Mouse (Mus musculus): ENCODE results near the gene Ugt1a8. TPM values are rescaled to one million over a fixed set of nuclear protein-coding genes. Genes with fewer than 3 reads are reported as not detected.

Gene Ugt1a8
- polyA plus RNA-seq, 1 experiment from 2014 or later = not detected

DNA sequence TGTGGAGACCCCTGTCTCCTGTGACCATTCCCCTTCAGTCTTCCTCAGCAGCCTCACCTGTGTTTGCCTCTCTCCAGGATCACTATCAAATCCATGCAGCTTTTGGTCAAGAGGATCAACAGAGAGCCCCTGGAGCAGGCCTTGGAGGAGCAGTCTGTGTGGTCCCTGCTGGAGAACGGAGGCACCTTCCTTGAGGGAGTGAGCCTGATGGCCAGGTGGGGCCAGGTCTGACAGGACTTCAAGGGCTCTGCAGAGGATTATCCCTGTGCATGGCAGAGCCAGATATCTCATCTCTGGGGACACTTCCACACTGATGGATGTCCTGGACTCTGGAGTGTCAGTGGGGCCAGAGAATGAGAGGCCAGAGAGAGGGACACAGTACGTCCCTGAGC, 167.8 kb downstream of the Ugt1a8 start:
- Histone ChIP-seq H3K36me3 (peaks cover 13% of the 10 kb centered on the region), H3K4me2 (no peak overlapping the region), H3K27ac (no peak overlapping the region), H3K4me1 (replicated peaks) (peaks cover 16% of the 10 kb centered on the region), H3K4me3 (no peak overlapping the region), H3K9ac (no peak overlapping the region), H3K9me3 (peaks cover 76% of the 10 kb centered on the region), H3K27me3 (no peaks in the 10 kb centered on the region)
- WGBS = 56% methylated on average over 2 of the region's 2 CpGs
- ATAC-seq (ENCODE audit: low FRiP score) = no peak

- Histone ChIP-seq H3K4me2 (no peak overlapping the region), H3K4me1 (replicated peaks) (peaks cover 16% of the 10 kb centered on the region), H3K4me3 (no peak overlapping the region), H3K9me3 (peaks cover 69% of the 10 kb centered on the region), H3K9ac (no peak overlapping the region), H3K36me3 (peaks cover 20% of the 10 kb centered on the region), H3K27me3 (no peaks in the 10 kb centered on the region), H3K27ac (no peak overlapping the region)
- no peak for ATAC-seq (ENCODE audit: low FRiP score)
- 81% methylated on average over 13 of the region's 13 CpGs for WGBS
Measured at GRCm38 (mm10) chr1:88255989-88256754, 168.6 kb downstream of the Ugt1a8 start.

GRCm38 (mm10) chr1:88256886-88257663, 169.5 kb downstream of the Ugt1a8 start:
- Histone ChIP-seq H3K4me3 (no peak overlapping the region), H3K9me3 (peaks cover 62% of the 10 kb centered on the region), H3K9ac (no peak overlapping the region), H3K4me1 (replicated peaks) (peaks cover 16% of the 10 kb centered on the region), H3K4me2 (no peak overlapping the region), H3K36me3 (peaks cover 29% of the 10 kb centered on the region), H3K27me3 (no peaks in the 10 kb centered on the region), H3K27ac (no peak overlapping the region)
- WGBS = 82% methylated on average over 10 of the region's 10 CpGs
- no peak for ATAC-seq (ENCODE audit: low FRiP score)

GRCm38 (mm10) chr1:88257681-88258080, 170.1 kb downstream of the Ugt1a8 start:
- ATAC-seq (ENCODE audit: low FRiP score) = no peak
- H3K4me1 ChIP-seq (replicated peaks) = peaks cover 22% of the 10 kb centered on the region
- H3K36me3 ChIP-seq = peaks cover 35% of the 10 kb centered on the region
- H3K9me3 ChIP-seq = peaks cover 56% of the 10 kb centered on the region
- no peak overlapping the region for H3K27ac ChIP-seq
- H3K9ac ChIP-seq = no peak overlapping the region
- H3K4me3 ChIP-seq = no peak overlapping the region
- H3K4me2 ChIP-seq = no peak overlapping the region
- H3K27me3 ChIP-seq = no peaks in the 10 kb centered on the region
- WGBS = 79% methylated on average over 6 of the region's 6 CpGs

GRCm38 (mm10) chr1:88258361-88258760, 170.7 kb downstream of the Ugt1a8 start:
- Histone ChIP-seq H3K4me3 (no peak overlapping the region), H3K9ac (no peak overlapping the region), H3K36me3 (peaks cover 42% of the 10 kb centered on the region), H3K27ac (no peak overlapping the region), H3K27me3 (no peaks in the 10 kb centered on the region), H3K4me2 (no peak overlapping the region), H3K4me1 (replicated peaks) (peaks cover 22% of the 10 kb centered on the region), H3K9me3 (peaks cover 50% of the 10 kb centered on the region)
- ATAC-seq (ENCODE audit: low FRiP score) = no peak
- 69% methylated on average over 6 of the region's 6 CpGs for WGBS

DNA sequence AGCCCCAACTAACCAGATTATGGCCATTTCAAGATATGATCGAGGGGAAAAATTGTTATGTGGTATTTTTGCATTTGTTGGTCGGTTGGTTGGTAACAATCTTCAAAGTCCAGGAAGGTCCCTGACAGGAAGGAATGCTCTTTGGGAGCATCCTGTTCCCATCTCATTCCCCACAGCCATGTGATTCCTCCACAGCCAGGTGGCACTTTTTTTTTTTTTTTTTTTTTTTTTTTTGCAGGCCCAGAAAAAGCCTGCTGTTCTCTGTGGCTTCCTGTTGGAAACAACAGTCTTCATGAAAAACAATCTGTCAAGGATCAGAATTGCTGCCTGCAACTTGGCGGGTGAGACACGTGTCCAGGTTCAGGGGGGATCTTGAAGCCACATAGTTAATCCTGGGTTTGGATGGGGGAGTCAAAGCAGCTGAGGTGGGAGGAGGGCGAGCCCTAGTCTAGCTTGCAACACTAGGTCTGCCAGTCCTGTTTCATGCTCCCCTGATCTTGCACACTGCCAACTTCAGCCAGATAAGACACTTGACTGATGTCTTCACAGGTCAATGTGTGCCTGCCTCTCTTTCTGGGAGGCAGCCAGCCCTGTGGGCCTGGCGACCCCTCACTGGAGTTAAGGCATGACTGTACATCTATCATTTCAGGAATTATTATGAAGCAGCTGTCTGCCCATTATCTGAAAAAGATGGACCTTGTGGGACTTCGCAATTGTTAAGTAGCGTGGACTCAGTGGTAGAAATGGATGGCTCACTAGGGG, 171.4 kb downstream of the Ugt1a8 start:
- H3K9ac ChIP-seq = 0 out of 2 replicates have a peak overlapping the region, but pooled peaks have one; percentile 0
- H3K27ac ChIP-seq = 0 out of 2 replicates have a peak overlapping the region, but pooled peaks have one; percentile 0
- no peak overlapping the region for H3K4me2 ChIP-seq
- peaks cover 22% of the 10 kb centered on the region for H3K4me1 ChIP-seq (replicated peaks)
- H3K4me3 ChIP-seq = no peak overlapping the region
- H3K27me3 ChIP-seq = no peaks in the 10 kb centered on the region
- WGBS = 78% methylated on average over 8 of the region's 8 CpGs
- peak; percentile 3 for ATAC-seq (ENCODE audit: low FRiP score)
- H3K36me3 ChIP-seq = peaks cover 49% of the 10 kb centered on the region
- peaks cover 43% of the 10 kb centered on the region for H3K9me3 ChIP-seq

DNA sequence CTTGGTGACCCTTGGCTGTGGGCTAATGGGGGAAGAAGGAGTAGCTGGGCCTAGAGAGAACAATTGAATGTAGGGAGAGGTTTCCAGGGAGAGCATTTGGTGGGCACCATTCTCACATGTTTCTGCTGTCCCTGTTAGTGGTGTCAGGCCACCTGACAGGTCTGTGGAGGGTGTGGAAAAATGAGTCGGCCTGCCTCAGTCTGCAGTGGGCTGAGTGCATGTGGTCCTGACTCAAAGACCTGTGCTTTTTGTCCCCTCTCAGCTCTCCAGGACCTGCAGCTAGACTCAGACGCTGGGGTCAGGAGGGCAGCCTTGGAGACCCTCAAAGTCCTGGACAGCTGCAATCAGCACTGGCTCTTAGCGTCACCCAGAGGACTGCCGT, 172.0 kb downstream of the Ugt1a8 start:
- H3K36me3 ChIP-seq = peaks cover 54% of the 10 kb centered on the region
- peaks cover 37% of the 10 kb centered on the region for H3K9me3 ChIP-seq

DNA sequence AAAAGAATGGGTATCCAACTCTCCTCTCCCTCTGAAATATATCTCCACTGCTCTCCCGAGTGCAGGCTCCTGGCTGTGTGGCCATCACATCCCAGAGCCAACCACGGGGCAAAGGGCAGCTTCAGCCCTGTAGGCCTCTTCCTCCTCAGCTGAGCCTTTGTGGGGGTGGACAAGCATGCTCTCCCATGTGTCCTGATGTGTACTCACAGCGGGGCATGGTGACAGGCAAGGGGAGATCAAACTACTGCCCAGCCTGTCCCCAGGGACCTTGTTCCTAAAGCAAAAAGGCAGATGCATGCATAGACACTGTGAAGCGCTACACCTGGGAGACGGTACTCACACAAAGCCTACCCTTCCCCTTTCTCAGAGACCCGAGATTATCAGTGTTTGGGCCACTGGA, 172.5 kb downstream of the Ugt1a8 start:
- H3K4me3 ChIP-seq = no peak overlapping the region
- no peak overlapping the region for H3K9ac ChIP-seq
- peak; percentile 7; the same call in 1 of the 2 replicates for ATAC-seq (ENCODE audit: low FRiP score)
- H3K4me2 ChIP-seq = no peak overlapping the region
- no peak overlapping the region for H3K27ac ChIP-seq
- H3K9me3 ChIP-seq = peaks cover 32% of the 10 kb centered on the region
- H3K4me1 ChIP-seq (replicated peaks) = peaks cover 22% of the 10 kb centered on the region
- WGBS = 80% methylated on average over 6 of the region's 6 CpGs
- H3K27me3 ChIP-seq = no peaks in the 10 kb centered on the region
- H3K36me3 ChIP-seq = peaks cover 59% of the 10 kb centered on the region

More for the DNA sequence above, 172.0 kb downstream of the Ugt1a8 start:
- no peak overlapping the region for H3K4me3 ChIP-seq
- H3K27ac ChIP-seq = 0 out of 2 replicates have a peak overlapping the region, but pooled peaks have one; percentile 0
- H3K4me2 ChIP-seq = no peak overlapping the region
- H3K27me3 ChIP-seq = no peaks in the 10 kb centered on the region
- ATAC-seq (ENCODE audit: low FRiP score) = peak; percentile 4
- peaks cover 22% of the 10 kb centered on the region for H3K4me1 ChIP-seq (replicated peaks)
- 0 out of 2 replicates have a peak overlapping the region, but pooled peaks have one; percentile 0 for H3K9ac ChIP-seq
- WGBS = 78% methylated on average over 4 of the region's 4 CpGs

- Histone ChIP-seq H3K27ac (no peak overlapping the region), H3K9me3 (peaks cover 25% of the 10 kb centered on the region), H3K4me3 (no peak overlapping the region), H3K9ac (no peak overlapping the region), H3K36me3 (peaks cover 66% of the 10 kb centered on the region), H3K4me2 (no peak overlapping the region), H3K27me3 (no peaks in the 10 kb centered on the region), H3K4me1 (replicated peaks) (peaks cover 22% of the 10 kb centered on the region)
- ATAC-seq (ENCODE audit: low FRiP score) = no peak
- WGBS = 84% methylated on average over 10 of the region's 10 CpGs
Measured at GRCm38 (mm10) chr1:88260604-88261377, 173.2 kb downstream of the Ugt1a8 start.

- no peak overlapping the region for H3K27ac ChIP-seq
- H3K36me3 ChIP-seq = peaks cover 75% of the 10 kb centered on the region
- H3K9me3 ChIP-seq = peaks cover 16% of the 10 kb centered on the region
- no peak overlapping the region for H3K4me3 ChIP-seq
- no peaks in the 10 kb centered on the region for H3K27me3 ChIP-seq
- WGBS = 88% methylated on average over 7 of the region's 7 CpGs
- no peak for ATAC-seq (ENCODE audit: low FRiP score)
- H3K4me1 ChIP-seq (replicated peaks) = peaks cover 22% of the 10 kb centered on the region
- no peak overlapping the region for H3K9ac ChIP-seq
- no peak overlapping the region for H3K4me2 ChIP-seq
Measured at GRCm38 (mm10) chr1:88261706-88262105, 174.1 kb downstream of the Ugt1a8 start.

GRCm38 (mm10) chr1:88262255-88262654, 174.6 kb downstream of the Ugt1a8 start:
- no peak for ATAC-seq (ENCODE audit: low FRiP score)
- Histone ChIP-seq H3K27ac (no peak overlapping the region), H3K9me3 (peaks cover 12% of the 10 kb centered on the region), H3K36me3 (peaks cover 81% of the 10 kb centered on the region), H3K9ac (no peak overlapping the region), H3K4me3 (no peak overlapping the region), H3K27me3 (no peaks in the 10 kb centered on the region), H3K4me2 (no peak overlapping the region), H3K4me1 (replicated peaks) (peaks cover 22% of the 10 kb centered on the region)
- WGBS = 83% methylated on average over 4 of the region's 4 CpGs

All from hindbrain, embryonic 13.5 days (tissue).